In genomic region chr4:134855371-134855770, GRCm38 (mm10) we compare ENCODE assay signal across 19 mouse cellular contexts. TPM values are rescaled to one million over a fixed set of nuclear protein-coding genes. Genes with fewer than 3 reads are reported as not detected.
A peak's percentile ranks its signal among the peaks of the same experiment; 100 is the strongest.
DNase-seq lines count a peak whose midpoint lies in the region; ATAC-seq and TF ChIP-seq lines count a peak whose summit lies in the region.
"Had no signal": no experiment of that assay in that cellular context is flagged by ENCODE, and none has a peak within 500 bp of the region (broad histone marks: within the 10 kb centered on the region; RNA-seq: fewer than 3 reads in every experiment).

No protein-coding gene starts in this region.

- 0 out of 2 replicates have a peak overlapping the region, but pooled peaks have one; percentile 16 for H3K27ac ChIP-seq in heart, embryonic 10.5 days
- H3K27ac ChIP-seq in lung, embryonic 16.5 days (ENCODE audit: low read length), result peak overlapping the region; percentile 55
- H3K27ac ChIP-seq in embryonic facial prominence, embryonic 15.5 days (replicated peaks), result peak overlapping the region; percentile 96
- peak overlapping the region; percentile 73 for H3K27ac ChIP-seq in stomach, embryonic 16.5 days (ENCODE audit: low read length)
- no peak overlapping the region for H3K27ac ChIP-seq in hindbrain, embryonic 13.5 days
- H3K27ac ChIP-seq: hindbrain, embryonic 12.5 days; layer of hippocampus, adult 2 months; left cerebral cortex, adult 2 months had no signal

- H3K4me1 ChIP-seq in heart, embryonic 10.5 days, result peaks cover 25% of the 10 kb centered on the region
- peaks cover 37% of the 10 kb centered on the region for H3K4me1 ChIP-seq in lung, embryonic 16.5 days (replicated peaks; ENCODE audit: control insufficient read depth, insufficient read depth, low read length)
- H3K4me1 ChIP-seq in lung, adult 2 months (ENCODE audit: control insufficient read depth, insufficient read depth, low read length), result peaks cover 5% of the 10 kb centered on the region; the same call in 1 of the 2 replicates
- peaks cover 30% of the 10 kb centered on the region for H3K4me1 ChIP-seq in embryonic facial prominence, embryonic 15.5 days
- H3K4me1 ChIP-seq in stomach, embryonic 16.5 days (ENCODE audit: control insufficient read depth, insufficient read depth, low read length), result peaks cover 12% of the 10 kb centered on the region
- H3K4me1 ChIP-seq in hindbrain, embryonic 13.5 days (replicated peaks), result peaks cover 19% of the 10 kb centered on the region

- intact Hi-C loops in heart, postnatal 25 days (cut with DNase I), result no loop called here

- TF ChIP-seq POLR2A in lung, adult 2 months (IDR thresholded peaks at IDR 0.05; ENCODE audit: borderline replicate concordance, extremely low read depth, low read depth, low read length), result no peak

- no peak overlapping the region for H3K9ac ChIP-seq in lung, embryonic 16.5 days (ENCODE audit: low read length)
- no peak overlapping the region for H3K9ac ChIP-seq in embryonic facial prominence, embryonic 15.5 days
- H3K9ac ChIP-seq in stomach, embryonic 16.5 days (ENCODE audit: low read length), result no peak overlapping the region
- no peak overlapping the region for H3K9ac ChIP-seq in hindbrain, embryonic 13.5 days
- H3K9ac ChIP-seq: hindbrain, embryonic 12.5 days; limb, embryonic 13.5 days had no signal

- no peak for TF ChIP-seq CTCF in lung, adult 2 months (IDR thresholded peaks at IDR 0.05; ENCODE audit: insufficient read depth, low read length)

- DNase-seq in heart, embryonic 10.5 days (ENCODE audit: low spot score), result peak; percentile 63
- no peak for DNase-seq in heart, postnatal 25 days (ENCODE audit: low spot score)
- DNase-seq in lung, adult 2 months, result no peak
- no peak for DNase-seq in left cerebral cortex, adult 18-20 months (ENCODE audit: low spot score in 2 of 2)
- DNase-seq: adrenal gland, adult 2 months; cerebellum, adult 2 months; embryo, embryonic 11 days; midbrain, embryonic 14.5 days; right cerebral cortex, adult 18-20 months; thymus, postnatal 4 days had no signal

- no peak overlapping the region for H3K4me2 ChIP-seq in lung, embryonic 16.5 days (ENCODE audit: low read depth, low read length)
- H3K4me2 ChIP-seq in embryonic facial prominence, embryonic 15.5 days (replicated peaks), result no peak overlapping the region
- no peak overlapping the region for H3K4me2 ChIP-seq in stomach, embryonic 16.5 days (ENCODE audit: low read depth, low read length)
- no peak overlapping the region for H3K4me2 ChIP-seq in hindbrain, embryonic 13.5 days
- H3K4me2 ChIP-seq: hindbrain, embryonic 12.5 days had no signal

- 65% methylated on average over 3 of the region's 3 CpGs for WGBS in heart, embryonic 10.5 days
- WGBS in lung, embryonic 16.5 days, result 43% methylated on average over 3 of the region's 3 CpGs
- WGBS in lung, adult 2 months, result 69% methylated on average over 3 of the region's 3 CpGs
- WGBS in embryonic facial prominence, embryonic 15.5 days, result 38% methylated on average over 3 of the region's 3 CpGs
- 57% methylated on average over 3 of the region's 3 CpGs for WGBS in stomach, embryonic 16.5 days
- 60% methylated on average over 3 of the region's 3 CpGs for WGBS in hindbrain, embryonic 13.5 days

- no peak overlapping the region for H3K4me3 ChIP-seq in heart, embryonic 10.5 days
- no peak overlapping the region for H3K4me3 ChIP-seq in lung, embryonic 16.5 days (ENCODE audit: low read length)
- H3K4me3 ChIP-seq in lung, adult 2 months (replicated peaks; ENCODE audit: extremely low read depth, low read depth, low read length), result no peak overlapping the region
- no peak overlapping the region for H3K4me3 ChIP-seq in embryonic facial prominence, embryonic 15.5 days (replicated peaks)
- no peak overlapping the region for H3K4me3 ChIP-seq in stomach, embryonic 16.5 days (replicated peaks; ENCODE audit: low read length)
- no peak overlapping the region for H3K4me3 ChIP-seq in hindbrain, embryonic 13.5 days
- H3K4me3 ChIP-seq: hindbrain, embryonic 12.5 days; layer of hippocampus, adult 2 months; left cerebral cortex, adult 2 months; limb, embryonic 13.5 days had no signal

- no peak for ATAC-seq in lung, embryonic 16.5 days (ENCODE audit: low read depth)
- no peak for ATAC-seq in embryonic facial prominence, embryonic 15.5 days (ENCODE audit: insufficient number of reproducible peaks, low FRiP score, low TSS enrichment, low read depth)
- no peak for ATAC-seq in stomach, embryonic 16.5 days (ENCODE audit: insufficient read depth, low FRiP score)
- no peak for ATAC-seq in hindbrain, embryonic 13.5 days (ENCODE audit: low FRiP score)
- ATAC-seq: intestine, embryonic 16.5 days had no signal

- no peaks in the 10 kb centered on the region for H3K9me3 ChIP-seq in heart, embryonic 10.5 days
- H3K9me3 ChIP-seq in lung, embryonic 16.5 days (ENCODE audit: control insufficient read depth, low read length), result no peaks in the 10 kb centered on the region
- no peaks in the 10 kb centered on the region for H3K9me3 ChIP-seq in embryonic facial prominence, embryonic 15.5 days (replicated peaks)
- no peaks in the 10 kb centered on the region for H3K9me3 ChIP-seq in stomach, embryonic 16.5 days (replicated peaks; ENCODE audit: control insufficient read depth, low read length)
- H3K9me3 ChIP-seq in hindbrain, embryonic 13.5 days, result no peaks in the 10 kb centered on the region
- H3K9me3 ChIP-seq: hindbrain, embryonic 12.5 days; limb, embryonic 13.5 days had no signal

- peaks cover 25% of the 10 kb centered on the region for H3K27me3 ChIP-seq in heart, embryonic 10.5 days (ENCODE audit: insufficient read depth, poor library complexity, severe bottlenecking)
- H3K27me3 ChIP-seq in lung, embryonic 16.5 days (ENCODE audit: control insufficient read depth, insufficient read depth, low read depth, low read length), result no peaks in the 10 kb centered on the region
- H3K27me3 ChIP-seq in embryonic facial prominence, embryonic 15.5 days, result no peaks in the 10 kb centered on the region
- H3K27me3 ChIP-seq in stomach, embryonic 16.5 days (ENCODE audit: control insufficient read depth, insufficient read depth, low read length), result no peaks in the 10 kb centered on the region
- H3K27me3 ChIP-seq in hindbrain, embryonic 13.5 days, result peaks cover 22% of the 10 kb centered on the region
- H3K27me3 ChIP-seq: limb, embryonic 13.5 days had no signal

- H3K36me3 ChIP-seq in heart, embryonic 10.5 days, result no peaks in the 10 kb centered on the region
- no peaks in the 10 kb centered on the region for H3K36me3 ChIP-seq in lung, embryonic 16.5 days (ENCODE audit: control insufficient read depth, insufficient read depth, low read length)
- no peaks in the 10 kb centered on the region for H3K36me3 ChIP-seq in embryonic facial prominence, embryonic 15.5 days
- no peaks in the 10 kb centered on the region for H3K36me3 ChIP-seq in stomach, embryonic 16.5 days (ENCODE audit: control insufficient read depth, insufficient read depth, low read length)
- no peaks in the 10 kb centered on the region for H3K36me3 ChIP-seq in hindbrain, embryonic 13.5 days
- H3K36me3 ChIP-seq: hindbrain, embryonic 12.5 days; limb, embryonic 13.5 days had no signal

RNA-seq across cellular contexts. Expression of gene Maco1, which starts 2.2 kb away (rescaled TPM):
- 21.7 and 31.4 TPM in 2 replicates for polyA plus RNA-seq in heart, embryonic 10.5 days (2016; fragmentation: Nextera tagmentation; extraction: Ambion mirVana)
- 10 to 100 TPM; 18.6 to 22.1 TPM for total RNA-seq in heart, postnatal 25 days (2021)
- polyA plus RNA-seq in lung, embryonic 16.5 days (2015; fragmentation: Nextera tagmentation; extraction: Ambion mirVana), result 35.9 and 36.3 TPM in 2 replicates
- 7.8 and 9.2 TPM in 2 replicates for polyA plus RNA-seq in lung, adult 2 months (2012; rRNA removed)
- 45.3 and 47.0 TPM in 2 replicates for polyA plus RNA-seq in embryonic facial prominence, embryonic 15.5 days (2015; fragmentation: Nextera tagmentation; extraction: Ambion mirVana)
- 30.6 and 30.8 TPM in 2 replicates for polyA plus RNA-seq in stomach, embryonic 16.5 days (2015; fragmentation: Nextera tagmentation; extraction: Ambion mirVana)
- polyA plus RNA-seq in hindbrain, embryonic 13.5 days (2015; fragmentation: Nextera tagmentation; extraction: Ambion mirVana), result 112 and 115 TPM in 2 replicates
- 10 to 100 TPM; 55.2 to 55.3 TPM for total RNA-seq in left cerebral cortex, adult 18-20 months (2021)

RNA-seq across cellular contexts. Expression of gene Rhd, which starts 9.0 kb away (rescaled TPM):
- polyA plus RNA-seq in heart, embryonic 10.5 days (2016; fragmentation: Nextera tagmentation; extraction: Ambion mirVana), result 24.2 and 38.7 TPM in 2 replicates
- 1 to 10 TPM; 1.5 to 1.6 TPM for total RNA-seq in heart, postnatal 25 days (2021)
- 2.0 and 6.2 TPM in 2 replicates for polyA plus RNA-seq in lung, embryonic 16.5 days (2015; fragmentation: Nextera tagmentation; extraction: Ambion mirVana)
- polyA plus RNA-seq in lung, adult 2 months (2012; rRNA removed), result 0.14 TPM in 1 of 2 replicates, not detected in the other
- 2.3 and 2.9 TPM in 2 replicates for polyA plus RNA-seq in embryonic facial prominence, embryonic 15.5 days (2015; fragmentation: Nextera tagmentation; extraction: Ambion mirVana)
- polyA plus RNA-seq in stomach, embryonic 16.5 days (2015; fragmentation: Nextera tagmentation; extraction: Ambion mirVana), result 20.8 and 23.5 TPM in 2 replicates
- 1.3 and 2.3 TPM in 2 replicates for polyA plus RNA-seq in hindbrain, embryonic 13.5 days (2015; fragmentation: Nextera tagmentation; extraction: Ambion mirVana)
- total RNA-seq in left cerebral cortex, adult 18-20 months (2021), result not detected
- total RNA-seq: adrenal gland, adult 2 months; layer of hippocampus, adult 2 months; left cerebral cortex, adult 2 months had no signal

RNA-seq across cellular contexts. Expression of gene Tmem50a, which starts 59.5 kb away (rescaled TPM):
- polyA plus RNA-seq in heart, embryonic 10.5 days (2016; fragmentation: Nextera tagmentation; extraction: Ambion mirVana), result 129 and 131 TPM in 2 replicates
- total RNA-seq in heart, postnatal 25 days (2021), result 10 to 100 TPM; 57.7 to 67.6 TPM
- 188 and 193 TPM in 2 replicates for polyA plus RNA-seq in lung, embryonic 16.5 days (2015; fragmentation: Nextera tagmentation; extraction: Ambion mirVana)
- 125 and 169 TPM in 2 replicates for polyA plus RNA-seq in lung, adult 2 months (2012; rRNA removed)
- 190 and 193 TPM in 2 replicates for polyA plus RNA-seq in embryonic facial prominence, embryonic 15.5 days (2015; fragmentation: Nextera tagmentation; extraction: Ambion mirVana)
- 177 TPM in 2 replicates for polyA plus RNA-seq in stomach, embryonic 16.5 days (2015; fragmentation: Nextera tagmentation; extraction: Ambion mirVana)
- polyA plus RNA-seq in hindbrain, embryonic 13.5 days (2015; fragmentation: Nextera tagmentation; extraction: Ambion mirVana), result 211 and 212 TPM in 2 replicates
- total RNA-seq in left cerebral cortex, adult 18-20 months (2021), result 100 to 1,000 TPM; 119 to 127 TPM
